Mouse (Mus musculus): ENCODE measurements at regions not wholly inside any gene's neighbourhood (a gene's known extent, or its start where the extent isn't known, plus 50 kb on each side); places are given as distances from the start of the nearest gene placed in this dataset.

DNA sequence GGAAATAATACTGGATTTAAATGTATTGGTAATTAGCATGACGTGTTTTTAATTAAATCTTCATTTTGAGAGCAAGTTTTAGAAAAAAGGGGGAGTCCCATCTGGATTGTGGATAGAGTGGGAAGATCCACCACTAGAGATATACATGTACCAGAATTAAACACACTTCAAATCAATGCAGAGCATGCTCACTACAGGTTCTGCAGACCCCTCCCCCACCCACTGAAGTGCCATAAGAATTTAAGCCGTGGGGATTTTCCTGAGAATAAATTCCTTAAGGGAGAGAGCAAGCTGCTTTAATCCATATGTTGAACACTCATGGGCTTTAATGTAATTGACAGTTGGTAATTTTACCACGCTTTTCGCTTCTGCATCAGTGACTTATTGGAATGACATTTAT lies 401.4 kb downstream of the Dcdc2c start:
- H3K36me3 ChIP-seq (ENCODE audit: control insufficient read depth, insufficient read depth, low read length), result no peaks in the 10 kb centered on the region
- no peak overlapping the region for H3K9ac ChIP-seq (ENCODE audit: low read depth, low read length)
- no peaks in the 10 kb centered on the region for H3K9me3 ChIP-seq (ENCODE audit: control insufficient read depth, low read length)
- no peak for ATAC-seq (ENCODE audit: low FRiP score, low TSS enrichment)
- H3K4me1 ChIP-seq (ENCODE audit: control insufficient read depth, insufficient read depth, low read length), result no peaks in the 10 kb centered on the region
- H3K27ac ChIP-seq (ENCODE audit: low read depth, low read length), result no peak overlapping the region
- no peaks in the 10 kb centered on the region for H3K27me3 ChIP-seq (ENCODE audit: control insufficient read depth, insufficient read depth, low read length)
- H3K4me3 ChIP-seq (ENCODE audit: low read length), result no peak overlapping the region
- WGBS, result 86% methylated on average over 4 of the region's 4 CpGs
- H3K4me2 ChIP-seq (replicated peaks; ENCODE audit: low read depth, low read length), result no peak overlapping the region

DNA sequence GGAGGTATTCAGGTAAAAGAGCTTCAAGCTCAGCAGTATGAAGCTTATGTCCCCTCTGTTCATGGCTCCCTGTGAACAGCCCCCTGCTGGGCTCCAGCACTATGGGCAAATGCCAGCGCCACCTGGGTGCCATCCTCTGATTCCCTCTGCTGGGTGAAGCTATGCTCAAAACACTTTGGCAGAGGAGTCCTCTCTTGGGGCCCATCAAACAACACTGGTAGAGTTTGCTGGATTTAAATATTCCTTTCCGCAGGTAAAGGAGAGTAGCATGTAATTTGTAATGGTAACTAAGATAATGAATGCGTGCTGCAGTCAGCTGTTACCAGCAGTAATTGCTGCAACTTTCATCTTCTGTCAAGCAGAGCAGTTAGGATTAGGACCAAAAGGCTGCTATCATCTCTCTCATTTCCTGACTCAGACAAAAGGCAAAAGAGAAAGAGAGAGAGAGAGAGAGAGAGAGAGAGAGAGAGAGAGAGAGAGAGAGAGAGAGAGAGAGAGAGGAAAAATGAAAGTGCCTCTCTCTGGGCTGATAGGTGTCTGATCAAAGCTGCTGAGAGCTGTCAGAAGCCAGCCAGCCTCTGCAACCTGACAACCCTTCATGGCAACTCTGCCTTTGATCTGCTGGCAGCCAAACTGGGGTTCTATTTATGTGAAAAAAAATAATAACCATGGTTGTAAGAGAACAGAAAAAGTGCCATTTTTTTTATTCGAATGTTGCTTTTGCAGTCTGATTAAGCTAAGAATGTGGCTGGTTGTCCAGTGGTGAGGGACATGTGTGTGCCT lies 416.2 kb downstream of the Dcdc2c start:
- Histone ChIP-seq H3K27ac (ENCODE audit: low read depth, low read length) (no peak overlapping the region), H3K4me1 (ENCODE audit: control insufficient read depth, insufficient read depth, low read length) (no peaks in the 10 kb centered on the region), H3K4me2 (replicated peaks; ENCODE audit: low read depth, low read length) (no peak overlapping the region), H3K4me3 (ENCODE audit: low read length) (no peak overlapping the region), H3K9ac (ENCODE audit: low read depth, low read length) (no peak overlapping the region), H3K9me3 (ENCODE audit: control insufficient read depth, low read length) (no peaks in the 10 kb centered on the region), H3K36me3 (ENCODE audit: control insufficient read depth, insufficient read depth, low read length) (no peaks in the 10 kb centered on the region), H3K27me3 (ENCODE audit: control insufficient read depth, insufficient read depth, low read length) (no peaks in the 10 kb centered on the region)
- no peak for ATAC-seq (ENCODE audit: low FRiP score, low TSS enrichment)
- WGBS, result 59% methylated on average over 4 of the region's 4 CpGs

DNA sequence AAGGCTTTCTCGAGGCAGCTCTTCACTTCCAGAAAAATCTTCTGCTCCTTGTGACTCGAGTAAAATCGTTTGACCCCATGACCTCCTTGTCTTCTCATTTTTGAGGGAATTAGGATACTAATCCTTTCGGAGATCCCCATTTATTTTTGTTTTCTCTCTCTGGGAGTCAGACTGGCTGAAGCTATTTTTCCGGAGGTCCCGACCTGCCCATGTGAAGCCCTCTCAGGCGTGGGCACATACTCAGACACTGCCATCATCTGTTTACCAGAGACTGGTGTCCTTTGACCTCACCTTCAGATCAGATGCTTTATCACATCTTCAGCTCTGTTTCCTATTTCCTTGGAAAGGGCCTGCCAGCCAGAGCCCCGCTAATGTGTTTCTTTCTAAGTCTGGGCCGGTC lies 429.4 kb downstream of the Dcdc2c start:
- no peak overlapping the region for H3K27ac ChIP-seq (ENCODE audit: low read depth, low read length)
- no peak for ATAC-seq (ENCODE audit: low FRiP score, low TSS enrichment)
- H3K9me3 ChIP-seq (ENCODE audit: control insufficient read depth, low read length), result no peaks in the 10 kb centered on the region
- no peak overlapping the region for H3K9ac ChIP-seq (ENCODE audit: low read depth, low read length)
- H3K4me3 ChIP-seq (ENCODE audit: low read length), result no peak overlapping the region
- 31% methylated on average over 9 of the region's 9 CpGs for WGBS
- no peaks in the 10 kb centered on the region for H3K27me3 ChIP-seq (ENCODE audit: control insufficient read depth, insufficient read depth, low read length)
- H3K36me3 ChIP-seq (ENCODE audit: control insufficient read depth, insufficient read depth, low read length), result no peaks in the 10 kb centered on the region
- no peak overlapping the region for H3K4me2 ChIP-seq (replicated peaks; ENCODE audit: low read depth, low read length)
- H3K4me1 ChIP-seq (ENCODE audit: control insufficient read depth, insufficient read depth, low read length), result no peaks in the 10 kb centered on the region

DNA sequence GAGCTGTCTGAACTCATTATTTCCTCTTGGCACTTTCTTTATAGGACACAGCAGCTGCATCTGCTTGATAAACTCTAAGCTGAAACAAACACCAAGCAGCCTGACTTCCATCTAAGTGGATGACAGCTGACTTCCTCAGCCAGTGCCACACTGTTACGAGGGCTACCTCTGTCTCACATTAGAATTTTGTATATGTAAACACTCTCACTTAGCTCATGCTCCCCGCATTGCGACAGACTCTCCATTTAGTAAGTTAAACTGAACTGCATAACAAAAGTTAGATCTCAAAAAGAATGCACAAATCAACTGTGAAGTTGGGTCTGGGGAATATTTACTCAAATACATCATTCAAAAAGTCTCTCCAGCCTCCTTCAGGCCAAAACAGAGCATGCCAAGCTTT lies 432.1 kb downstream of the Dcdc2c start:
- no peaks in the 10 kb centered on the region for H3K36me3 ChIP-seq (ENCODE audit: control insufficient read depth, insufficient read depth, low read length)
- H3K27me3 ChIP-seq (ENCODE audit: control insufficient read depth, insufficient read depth, low read length), result no peaks in the 10 kb centered on the region
- no peaks in the 10 kb centered on the region for H3K4me1 ChIP-seq (ENCODE audit: control insufficient read depth, insufficient read depth, low read length)
- ATAC-seq (ENCODE audit: low FRiP score, low TSS enrichment), result no peak
- no peak overlapping the region for H3K4me3 ChIP-seq (ENCODE audit: low read length)
- WGBS, result 57% methylated on average over 3 of the region's 3 CpGs
- H3K4me2 ChIP-seq (replicated peaks; ENCODE audit: low read depth, low read length), result no peak overlapping the region
- H3K9ac ChIP-seq (ENCODE audit: low read depth, low read length), result no peak overlapping the region
- no peak overlapping the region for H3K27ac ChIP-seq (ENCODE audit: low read depth, low read length)
- no peaks in the 10 kb centered on the region for H3K9me3 ChIP-seq (ENCODE audit: control insufficient read depth, low read length)

DNA sequence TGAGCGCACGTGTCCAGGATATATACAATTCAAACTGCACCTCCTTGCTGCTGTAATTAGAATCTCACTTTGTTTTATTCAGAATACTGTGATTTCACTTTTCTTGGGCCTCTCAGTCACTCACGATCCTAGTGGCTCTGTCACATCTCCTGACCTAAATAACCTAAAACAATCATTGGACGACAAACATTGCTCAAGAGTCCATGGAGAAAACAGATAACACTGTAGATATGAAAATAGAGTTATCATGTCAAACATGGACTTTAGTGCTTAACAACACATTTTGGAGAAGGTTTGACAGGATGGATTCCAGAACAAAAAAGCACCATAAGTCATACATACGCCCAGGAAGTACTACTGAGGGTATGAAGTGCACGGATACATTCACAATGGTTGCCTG lies 461.5 kb downstream of the Dcdc2c start:
- 89% methylated on average over 6 of the region's 6 CpGs for WGBS
- H3K27me3 ChIP-seq (ENCODE audit: control insufficient read depth, insufficient read depth, low read length), result no peaks in the 10 kb centered on the region
- H3K4me2 ChIP-seq (replicated peaks; ENCODE audit: low read depth, low read length), result no peak overlapping the region
- H3K4me3 ChIP-seq (ENCODE audit: low read length), result no peak overlapping the region
- ATAC-seq (ENCODE audit: low FRiP score, low TSS enrichment), result no peak
- no peaks in the 10 kb centered on the region for H3K4me1 ChIP-seq (ENCODE audit: control insufficient read depth, insufficient read depth, low read length)
- no peaks in the 10 kb centered on the region for H3K36me3 ChIP-seq (ENCODE audit: control insufficient read depth, insufficient read depth, low read length)
- no peak overlapping the region for H3K9ac ChIP-seq (ENCODE audit: low read depth, low read length)
- H3K27ac ChIP-seq (ENCODE audit: low read depth, low read length), result no peak overlapping the region
- H3K9me3 ChIP-seq (ENCODE audit: control insufficient read depth, low read length), result no peaks in the 10 kb centered on the region

DNA sequence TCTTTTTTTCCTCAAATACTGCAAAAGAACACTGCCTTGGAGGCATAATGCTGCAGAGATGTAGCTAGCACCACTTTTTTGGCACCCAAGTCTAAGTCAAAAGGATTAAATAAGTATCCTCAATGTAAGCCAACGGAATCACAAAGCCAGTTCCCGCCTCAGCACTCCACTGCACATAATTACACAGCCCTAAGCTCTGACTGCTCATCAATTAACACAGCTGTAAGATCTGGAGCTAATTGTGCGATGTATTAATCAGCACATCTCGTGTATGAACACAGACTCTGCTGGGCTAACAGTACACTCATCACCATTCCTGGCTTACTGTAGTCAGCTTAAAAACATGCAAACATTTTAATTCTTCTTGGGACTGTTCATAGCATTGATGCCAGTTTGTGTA lies 466.7 kb downstream of the Dcdc2c start:
- Histone ChIP-seq H3K4me2 (replicated peaks; ENCODE audit: low read depth, low read length) (no peak overlapping the region), H3K9me3 (ENCODE audit: control insufficient read depth, low read length) (no peaks in the 10 kb centered on the region), H3K4me1 (ENCODE audit: control insufficient read depth, insufficient read depth, low read length) (no peaks in the 10 kb centered on the region), H3K36me3 (ENCODE audit: control insufficient read depth, insufficient read depth, low read length) (no peaks in the 10 kb centered on the region), H3K27me3 (ENCODE audit: control insufficient read depth, insufficient read depth, low read length) (no peaks in the 10 kb centered on the region), H3K9ac (ENCODE audit: low read depth, low read length) (no peak overlapping the region), H3K27ac (ENCODE audit: low read depth, low read length) (no peak overlapping the region), H3K4me3 (ENCODE audit: low read length) (no peak overlapping the region)
- ATAC-seq (ENCODE audit: low FRiP score, low TSS enrichment), result no peak
- WGBS, result 81% methylated on average over 4 of the region's 4 CpGs

DNA sequence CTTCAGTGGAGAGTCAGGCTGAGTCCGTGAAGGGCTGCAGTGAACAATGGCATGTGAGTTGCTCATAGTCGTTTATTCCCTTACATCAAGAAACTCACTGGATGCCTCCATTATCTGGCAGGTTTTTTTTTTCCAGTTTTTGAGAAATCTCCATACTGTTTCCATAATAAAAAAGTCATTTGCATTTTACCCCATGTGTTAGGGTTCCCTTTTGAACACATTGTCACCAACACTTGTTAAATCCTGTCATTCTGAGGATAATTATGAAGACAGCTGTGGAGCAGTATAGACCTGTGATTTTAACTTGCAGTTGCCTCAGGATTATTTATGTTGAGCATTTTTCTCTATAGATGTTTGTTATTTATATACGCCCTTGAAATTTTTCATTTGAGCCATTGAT lies 475.6 kb downstream of the Dcdc2c start:
- ATAC-seq (ENCODE audit: low FRiP score, low TSS enrichment), result no peak
- no peaks in the 10 kb centered on the region for H3K4me1 ChIP-seq (ENCODE audit: control insufficient read depth, insufficient read depth, low read length)
- H3K36me3 ChIP-seq (ENCODE audit: control insufficient read depth, insufficient read depth, low read length), result no peaks in the 10 kb centered on the region
- H3K27me3 ChIP-seq (ENCODE audit: control insufficient read depth, insufficient read depth, low read length), result no peaks in the 10 kb centered on the region
- no peak overlapping the region for H3K4me3 ChIP-seq (ENCODE audit: low read length)
- no peaks in the 10 kb centered on the region for H3K9me3 ChIP-seq (ENCODE audit: control insufficient read depth, low read length)
- no peak overlapping the region for H3K27ac ChIP-seq (ENCODE audit: low read depth, low read length)
- WGBS, result 89% methylated on average over 3 of the region's 3 CpGs
- no peak overlapping the region for H3K9ac ChIP-seq (ENCODE audit: low read depth, low read length)
- H3K4me2 ChIP-seq (replicated peaks; ENCODE audit: low read depth, low read length), result no peak overlapping the region

DNA sequence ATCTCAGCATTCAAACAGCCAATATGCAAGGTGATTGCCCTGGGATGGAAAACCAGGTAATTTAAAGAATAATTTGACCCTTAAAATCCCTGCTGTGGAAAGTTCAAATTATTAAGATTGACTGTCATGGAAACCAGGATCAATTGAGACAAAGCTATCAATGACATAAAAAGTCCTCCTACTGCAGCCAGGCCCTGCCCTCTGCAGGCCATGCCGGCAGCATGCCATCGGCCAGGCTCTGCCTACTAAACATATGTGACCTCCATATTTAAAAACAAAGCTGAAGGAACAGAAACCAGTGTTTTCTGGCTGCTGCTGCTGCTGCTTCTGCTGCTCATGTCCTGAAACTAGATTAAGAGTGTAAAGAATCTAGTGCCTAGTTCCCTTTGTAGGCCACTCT lies 483.6 kb downstream of the Dcdc2c start:
- Histone ChIP-seq H3K27ac (ENCODE audit: low read depth, low read length) (no peak overlapping the region), H3K36me3 (ENCODE audit: control insufficient read depth, insufficient read depth, low read length) (no peaks in the 10 kb centered on the region), H3K4me1 (ENCODE audit: control insufficient read depth, insufficient read depth, low read length) (no peaks in the 10 kb centered on the region), H3K4me2 (replicated peaks; ENCODE audit: low read depth, low read length) (no peak overlapping the region), H3K9ac (ENCODE audit: low read depth, low read length) (no peak overlapping the region), H3K27me3 (ENCODE audit: control insufficient read depth, insufficient read depth, low read length) (no peaks in the 10 kb centered on the region), H3K4me3 (ENCODE audit: low read length) (no peak overlapping the region), H3K9me3 (ENCODE audit: control insufficient read depth, low read length) (no peaks in the 10 kb centered on the region)
- ATAC-seq (ENCODE audit: low FRiP score, low TSS enrichment), result no peak
- 49% methylated on average over 2 of the region's 2 CpGs for WGBS

DNA sequence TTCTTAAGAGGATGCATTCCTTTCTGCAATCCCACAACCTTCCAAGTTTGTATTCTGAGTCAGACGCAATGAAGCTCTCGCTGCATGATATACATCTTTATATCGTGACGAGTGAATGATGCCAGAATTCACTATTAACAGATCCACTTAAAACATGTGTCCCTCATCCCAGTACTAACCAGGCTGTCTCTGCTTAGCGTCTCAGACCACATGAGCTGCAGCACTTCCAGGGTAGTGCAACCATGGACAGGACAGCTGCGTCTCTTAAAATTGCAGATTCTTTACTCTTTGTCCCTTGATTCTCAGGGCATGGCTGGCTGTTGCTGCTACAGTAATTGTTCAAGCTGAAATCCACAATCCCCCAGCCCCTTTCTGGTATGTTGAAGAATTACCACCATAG lies 491.9 kb downstream of the Dcdc2c start:
- Histone ChIP-seq H3K4me3 (ENCODE audit: low read length) (no peak overlapping the region), H3K9ac (ENCODE audit: low read depth, low read length) (no peak overlapping the region), H3K9me3 (ENCODE audit: control insufficient read depth, low read length) (no peaks in the 10 kb centered on the region), H3K27ac (ENCODE audit: low read depth, low read length) (no peak overlapping the region), H3K27me3 (ENCODE audit: control insufficient read depth, insufficient read depth, low read length) (no peaks in the 10 kb centered on the region), H3K4me1 (ENCODE audit: control insufficient read depth, insufficient read depth, low read length) (no peaks in the 10 kb centered on the region), H3K4me2 (replicated peaks; ENCODE audit: low read depth, low read length) (no peak overlapping the region), H3K36me3 (ENCODE audit: control insufficient read depth, insufficient read depth, low read length) (no peaks in the 10 kb centered on the region)
- no peak for ATAC-seq (ENCODE audit: low FRiP score, low TSS enrichment)
- WGBS, result 75% methylated on average over 6 of the region's 6 CpGs

Data from kidney, embryonic 14.5 days (tissue).